In the genomic region with DNA sequence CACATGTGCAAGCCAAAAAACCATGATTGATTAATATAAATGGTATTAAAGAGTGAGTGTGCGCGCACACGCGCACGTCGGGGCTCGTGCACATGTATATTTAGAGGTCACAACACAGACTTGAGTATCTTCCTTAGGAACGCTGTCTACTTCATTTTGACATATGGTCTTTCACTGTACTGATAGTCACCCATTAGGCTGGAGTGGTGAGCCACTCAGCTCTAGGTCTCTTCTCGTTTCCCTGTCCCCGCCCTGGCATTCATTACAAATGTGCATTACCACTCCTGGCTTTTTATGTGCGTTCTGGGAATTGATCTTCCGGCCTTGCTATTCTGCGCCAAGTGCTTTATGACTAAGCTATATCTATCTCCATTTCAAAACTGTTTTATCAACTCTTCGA, we compare ENCODE assay signal across 25 mouse cellular contexts. TPM values are rescaled to one million over a fixed set of nuclear protein-coding genes. Genes with fewer than 3 reads are reported as not detected.
A peak's percentile ranks its signal among the peaks of the same experiment; 100 is the strongest.
DNase-seq lines count a peak whose midpoint lies in the region; ATAC-seq lines count a peak whose summit lies in the region.
"Had no signal": no experiment of that assay in that cellular context is flagged by ENCODE, and none has a peak within 500 bp of the region (broad histone marks: within the 10 kb centered on the region; RNA-seq: fewer than 3 reads in every experiment).

No protein-coding gene starts in this region.

- H3K9me3 ChIP-seq in limb, embryonic 11.5 days (ENCODE audit: control insufficient read depth, low read length), result no peaks in the 10 kb centered on the region
- no peaks in the 10 kb centered on the region for H3K9me3 ChIP-seq in limb, embryonic 10.5 days (replicated peaks)
- H3K9me3 ChIP-seq in neural tube, embryonic 12.5 days, result no peaks in the 10 kb centered on the region
- no peaks in the 10 kb centered on the region for H3K9me3 ChIP-seq in neural tube, embryonic 14.5 days (ENCODE audit: control insufficient read depth, low read length)
- H3K9me3 ChIP-seq: embryonic facial prominence, embryonic 10.5 days; embryonic facial prominence, embryonic 12.5 days; forebrain, embryonic 13.5 days; forebrain, embryonic 15.5 days had no signal

- ATAC-seq in limb, embryonic 11.5 days (ENCODE audit: insufficient number of reproducible peaks, low FRiP score, low TSS enrichment, low read depth), result no peak
- ATAC-seq in neural tube, embryonic 12.5 days (ENCODE audit: low FRiP score, low read depth), result 0 out of 2 replicates have a peak, but pooled peaks have one; percentile 15
- peak; percentile 73 for ATAC-seq in neural tube, embryonic 14.5 days (ENCODE audit: low read depth)
- ATAC-seq: CD4-positive, CD25-positive, alpha-beta regulatory T cell, adult 4 months; forebrain, embryonic 13.5 days; forebrain, embryonic 15.5 days had no signal

- no peaks in the 10 kb centered on the region for H3K4me1 ChIP-seq in limb, embryonic 11.5 days (ENCODE audit: control insufficient read depth, insufficient read depth, low read length)
- H3K4me1 ChIP-seq in limb, embryonic 10.5 days, result no peaks in the 10 kb centered on the region
- no peaks in the 10 kb centered on the region for H3K4me1 ChIP-seq in neural tube, embryonic 12.5 days
- H3K4me1 ChIP-seq in neural tube, embryonic 14.5 days (ENCODE audit: control insufficient read depth, insufficient read depth, low read length), result no peaks in the 10 kb centered on the region
- H3K4me1 ChIP-seq: embryonic facial prominence, embryonic 10.5 days; embryonic facial prominence, embryonic 12.5 days; forebrain, embryonic 13.5 days; forebrain, embryonic 15.5 days had no signal

- no peak overlapping the region for H3K9ac ChIP-seq in limb, embryonic 11.5 days (ENCODE audit: low read length)
- H3K9ac ChIP-seq in neural tube, embryonic 12.5 days, result no peak overlapping the region
- H3K9ac ChIP-seq in neural tube, embryonic 14.5 days (replicated peaks; ENCODE audit: low read depth, low read length), result no peak overlapping the region
- H3K9ac ChIP-seq: embryonic facial prominence, embryonic 12.5 days; forebrain, embryonic 13.5 days; forebrain, embryonic 15.5 days had no signal

- H3K27ac ChIP-seq in limb, embryonic 11.5 days (replicated peaks; ENCODE audit: low read depth, low read length), result no peak overlapping the region
- H3K27ac ChIP-seq in limb, embryonic 10.5 days, result no peak overlapping the region
- no peak overlapping the region for H3K27ac ChIP-seq in neural tube, embryonic 12.5 days
- no peak overlapping the region for H3K27ac ChIP-seq in neural tube, embryonic 14.5 days (ENCODE audit: low read depth, low read length)
- H3K27ac ChIP-seq: embryonic facial prominence, embryonic 10.5 days; embryonic facial prominence, embryonic 12.5 days; forebrain, embryonic 13.5 days; forebrain, embryonic 15.5 days had no signal

- DNase-seq in limb, embryonic 11.5 days (ENCODE audit: low spot score), result peak; percentile 7
- DNase-seq in limb, embryonic 10.5 days (ENCODE audit: low spot score), result no peak
- no peak for DNase-seq in neural tube, embryonic 10.5 days (ENCODE audit: extremely low spot score, low spot score)
- DNase-seq in mesoderm, embryonic 11.5 days (ENCODE audit: low read depth, low spot score), result peak; percentile 7
- DNase-seq in gastrocnemius, postnatal 36 days, result no peak
- DNase-seq in ovary, adult 18-20 months (ENCODE audit: low spot score), result no peak
- DNase-seq: adrenal gland, adult 2 months; adrenal gland, postnatal 10 days; adrenal gland, postnatal 25 days; B cell, adult 2 months; cerebellum, adult 11 months; cerebellum, adult 18-20 months; cerebellum, adult 8-10 months; cerebellum, adult 9-11 months; cerebellum, postnatal 14 days; cerebellum, postnatal 36 days had no signal

- no peaks in the 10 kb centered on the region for H3K36me3 ChIP-seq in limb, embryonic 11.5 days (ENCODE audit: control insufficient read depth, insufficient read depth, low read length)
- peaks cover 38% of the 10 kb centered on the region for H3K36me3 ChIP-seq in limb, embryonic 10.5 days
- H3K36me3 ChIP-seq in neural tube, embryonic 12.5 days, result 0 out of 2 replicates have a peak, but pooled peaks cover 3% of the 10 kb centered on the region
- H3K36me3 ChIP-seq in neural tube, embryonic 14.5 days (ENCODE audit: control insufficient read depth, insufficient read depth, low read length), result no peaks in the 10 kb centered on the region
- H3K36me3 ChIP-seq: embryonic facial prominence, embryonic 12.5 days; forebrain, embryonic 15.5 days; G1E had no signal

- no peaks in the 10 kb centered on the region for H3K27me3 ChIP-seq in limb, embryonic 11.5 days (ENCODE audit: control insufficient read depth, insufficient read depth, low read length)
- no peaks in the 10 kb centered on the region for H3K27me3 ChIP-seq in limb, embryonic 10.5 days (ENCODE audit: low read depth, poor library complexity, severe bottlenecking)
- H3K27me3 ChIP-seq in neural tube, embryonic 12.5 days (replicated peaks), result no peaks in the 10 kb centered on the region
- no peaks in the 10 kb centered on the region for H3K27me3 ChIP-seq in neural tube, embryonic 14.5 days (ENCODE audit: control insufficient read depth, insufficient read depth, low read length)
- H3K27me3 ChIP-seq: CH12.LX; embryonic facial prominence, embryonic 12.5 days; forebrain, embryonic 13.5 days; forebrain, embryonic 15.5 days had no signal

- no peak overlapping the region for H3K4me2 ChIP-seq in limb, embryonic 11.5 days (ENCODE audit: low read depth, severe bottlenecking)
- H3K4me2 ChIP-seq in neural tube, embryonic 12.5 days (replicated peaks), result no peak overlapping the region
- no peak overlapping the region for H3K4me2 ChIP-seq in neural tube, embryonic 14.5 days (ENCODE audit: low read depth, low read length)
- H3K4me2 ChIP-seq: embryonic facial prominence, embryonic 12.5 days; forebrain, embryonic 13.5 days; forebrain, embryonic 15.5 days had no signal

- intact Hi-C loops in gastrocnemius, postnatal 36 days (cut with DNase I), result no loop called here

- 96% methylated on average over 14 of the region's 14 CpGs for WGBS in limb, embryonic 11.5 days
- WGBS in limb, embryonic 10.5 days, result 94% methylated on average over 14 of the region's 14 CpGs
- WGBS in neural tube, embryonic 12.5 days, result 84% methylated on average over 14 of the region's 14 CpGs
- 85% methylated on average over 14 of the region's 14 CpGs for WGBS in neural tube, embryonic 14.5 days

- no peak overlapping the region for H3K4me3 ChIP-seq in limb, embryonic 11.5 days (ENCODE audit: low read depth, low read length)
- H3K4me3 ChIP-seq in limb, embryonic 10.5 days, result no peak overlapping the region
- H3K4me3 ChIP-seq in neural tube, embryonic 12.5 days, result no peak overlapping the region
- no peak overlapping the region for H3K4me3 ChIP-seq in neural tube, embryonic 14.5 days (ENCODE audit: low read depth, low read length)
- H3K4me3 ChIP-seq: embryonic facial prominence, embryonic 10.5 days; embryonic facial prominence, embryonic 12.5 days; forebrain, embryonic 13.5 days; forebrain, embryonic 15.5 days had no signal

RNA-seq across cellular contexts. Expression of gene Gm17509, which starts 47.1 kb away (rescaled TPM):
- polyA plus RNA-seq in limb, embryonic 11.5 days (2014; fragmentation: Nextera tagmentation; extraction: Ambion mirVana), result 0.17 and 0.41 TPM in 2 replicates
- polyA plus RNA-seq in limb, embryonic 10.5 days (2016; fragmentation: Nextera tagmentation; extraction: Ambion mirVana), result 0.39 and 0.44 TPM in 2 replicates
- polyA plus RNA-seq in neural tube, embryonic 12.5 days (2016; fragmentation: Nextera tagmentation; extraction: Ambion mirVana), result 0.48 and 0.55 TPM in 2 replicates
- 0.66 and 0.71 TPM in 2 replicates for polyA plus RNA-seq in neural tube, embryonic 14.5 days (2014; fragmentation: Nextera tagmentation; extraction: Ambion mirVana)
- not detected for total RNA-seq in gastrocnemius, postnatal 36 days (2021)
- total RNA-seq: adrenal gland, adult 2 months; adrenal gland, postnatal 25 days; CH12.LX had no signal
- polyA plus RNA-seq: G1E had no signal

RNA-seq across cellular contexts. Expression of gene Emb, which starts 59.6 kb away (rescaled TPM):
- polyA plus RNA-seq in limb, embryonic 11.5 days (2014; fragmentation: Nextera tagmentation; extraction: Ambion mirVana), result 38.7 and 39.9 TPM in 2 replicates
- 56.0 and 63.2 TPM in 2 replicates for polyA plus RNA-seq in limb, embryonic 10.5 days (2016; fragmentation: Nextera tagmentation; extraction: Ambion mirVana)
- 14.1 and 16.7 TPM in 2 replicates for polyA plus RNA-seq in neural tube, embryonic 12.5 days (2016; fragmentation: Nextera tagmentation; extraction: Ambion mirVana)
- 10.1 and 15.2 TPM in 2 replicates for polyA plus RNA-seq in neural tube, embryonic 14.5 days (2014; fragmentation: Nextera tagmentation; extraction: Ambion mirVana)
- total RNA-seq in gastrocnemius, postnatal 36 days (2021), result 10 to 100 TPM in 1 of 2 experiments, 1 to 10 TPM in 1; 8.0 to 11.1 TPM

Comparison
In these comparisons a context has a peak if more than half of its experiments do, and no peak if none do; other contexts are left out.
1. DNase-seq: peak in limb, embryonic 11.5 days (single experiment) and mesoderm, embryonic 11.5 days (single experiment); none in limb, embryonic 10.5 days (single experiment), neural tube, embryonic 10.5 days (single experiment), gastrocnemius, postnatal 36 days (0 of 2) and ovary, adult 18-20 months (single experiment).